Mouse (Mus musculus) spleen, adult 2 months (tissue): Measurements from ENCODE around the gene Ccdc167.

Experiments
- CTCF ChIP-seq: fragments of 200-500 bp; IDR thresholded peaks from 2 replicates; pipeline ENCODE4 v1.5.1; 2011; ENCODE audit warnings: mild to moderate bottlenecking, inconsistent platforms; ENCODE audit not compliant: insufficient read depth, insufficient read length, insufficient replicate concordance; ENCODE audit errors: extremely low read depth
- POLR2A ChIP-seq: fragments of 200-500 bp; IDR thresholded peaks from 2 replicates; pipeline ENCODE4 v1.6.1; 2011; ENCODE audit warnings: low read depth, low read length, inconsistent platforms

- TF ChIP-seq POLR2A (no peak), CTCF (no peak)
Measured at GRCm38 (mm10) chr17:29698421-29698820, 18.4 kb downstream of the Ccdc167 start.
